8 mouse cellular contexts compared by ENCODE assay signal in genomic region chr1:20058245-20058644, GRCm38 (mm10).
DNase-seq lines count a peak whose midpoint lies in the region; ATAC-seq lines count a peak whose summit lies in the region.

No protein-coding gene starts in this region.

- no peaks in the 10 kb centered on the region for H3K9me3 ChIP-seq in kidney, embryonic 14.5 days (ENCODE audit: control insufficient read depth, low read length)
- H3K9me3 ChIP-seq in neural tube, embryonic 11.5 days (ENCODE audit: control insufficient read depth, low read length): no peaks in the 10 kb centered on the region
- H3K9me3 ChIP-seq in forebrain, embryonic 12.5 days: no peaks in the 10 kb centered on the region

- H3K9ac ChIP-seq in kidney, embryonic 14.5 days (ENCODE audit: low read depth, low read length): no peak overlapping the region
- H3K9ac ChIP-seq in neural tube, embryonic 11.5 days (ENCODE audit: low read length): no peak overlapping the region
- no peak overlapping the region for H3K9ac ChIP-seq in forebrain, embryonic 12.5 days

- H3K36me3 ChIP-seq in kidney, embryonic 14.5 days (ENCODE audit: control insufficient read depth, insufficient read depth, low read length): no peaks in the 10 kb centered on the region
- no peaks in the 10 kb centered on the region for H3K36me3 ChIP-seq in neural tube, embryonic 11.5 days (ENCODE audit: control insufficient read depth, insufficient read depth, low read length)
- no peaks in the 10 kb centered on the region for H3K36me3 ChIP-seq in forebrain, embryonic 12.5 days (replicated peaks)

- 58% methylated on average over 3 of the region's 3 CpGs for WGBS in kidney, embryonic 14.5 days
- WGBS in neural tube, embryonic 11.5 days: 64% methylated on average over 3 of the region's 3 CpGs
- 71% methylated on average over 3 of the region's 3 CpGs for WGBS in forebrain, embryonic 12.5 days

- H3K4me2 ChIP-seq in kidney, embryonic 14.5 days (replicated peaks; ENCODE audit: low read depth, low read length): no peak overlapping the region
- no peak overlapping the region for H3K4me2 ChIP-seq in neural tube, embryonic 11.5 days (ENCODE audit: low read depth)
- H3K4me2 ChIP-seq in forebrain, embryonic 12.5 days: no peak overlapping the region

- peak; percentile 14 for DNase-seq in kidney, adult 11 months
- DNase-seq in Muller cell, postnatal 12 days (ENCODE audit: inconsistent ontology term): peak; percentile 71
- DNase-seq in embryo, embryonic 10 days (ENCODE audit: low spot score): peak; percentile 16
- peak; percentile 7 for DNase-seq in heart, postnatal 25 days (ENCODE audit: low spot score)
- DNase-seq in neural tube, embryonic 11.5 days (ENCODE audit: low spot score): peak; percentile 25
- no peak for DNase-seq in layer of hippocampus, postnatal 25 days (ENCODE audit: extremely low spot score in 1 of 2, low spot score in 1 of 2)

- H3K27me3 ChIP-seq in kidney, embryonic 14.5 days (ENCODE audit: control insufficient read depth, insufficient read depth, low read length): no peaks in the 10 kb centered on the region
- no peaks in the 10 kb centered on the region for H3K27me3 ChIP-seq in neural tube, embryonic 11.5 days (ENCODE audit: control insufficient read depth, insufficient read depth, low read length)
- no peaks in the 10 kb centered on the region for H3K27me3 ChIP-seq in forebrain, embryonic 12.5 days

- ATAC-seq in kidney, embryonic 14.5 days (ENCODE audit: low FRiP score, low TSS enrichment): no peak
- 0 out of 2 replicates have a peak, but pooled peaks have one; percentile 35 for ATAC-seq in neural tube, embryonic 11.5 days (ENCODE audit: insufficient read depth, low FRiP score, low TSS enrichment)
- no peak for ATAC-seq in forebrain, embryonic 12.5 days (ENCODE audit: low FRiP score)

- H3K4me1 ChIP-seq in kidney, embryonic 14.5 days (ENCODE audit: control insufficient read depth, insufficient read depth, low read length): no peaks in the 10 kb centered on the region
- no peaks in the 10 kb centered on the region; the same call in 1 of the 2 replicates for H3K4me1 ChIP-seq in neural tube, embryonic 11.5 days (ENCODE audit: control insufficient read depth, insufficient read depth, low read length)
- no peaks in the 10 kb centered on the region for H3K4me1 ChIP-seq in forebrain, embryonic 12.5 days

- no peak overlapping the region for H3K27ac ChIP-seq in kidney, embryonic 14.5 days (ENCODE audit: low read depth, low read length)
- no peak overlapping the region for H3K27ac ChIP-seq in neural tube, embryonic 11.5 days (ENCODE audit: low read depth, low read length)
- H3K27ac ChIP-seq in forebrain, embryonic 12.5 days: no peak overlapping the region

- no peak overlapping the region for H3K4me3 ChIP-seq in kidney, embryonic 14.5 days (ENCODE audit: low read length)
- no peak overlapping the region for H3K4me3 ChIP-seq in neural tube, embryonic 11.5 days (ENCODE audit: low read depth, low read length)
- H3K4me3 ChIP-seq in forebrain, embryonic 12.5 days (replicated peaks): no peak overlapping the region

- intact Hi-C loops in heart, postnatal 25 days (cut with DNase I): no loop called here

Comparison
In these comparisons a context has a peak if more than half of its experiments do, and no peak if none do; other contexts are left out.
1. DNase-seq: peak in kidney, adult 11 months (single experiment), Muller cell, postnatal 12 days (single experiment), embryo, embryonic 10 days (single experiment), heart, postnatal 25 days (single experiment) and neural tube, embryonic 11.5 days (single experiment); none in layer of hippocampus, postnatal 25 days (0 of 2).